Mouse (Mus musculus) liver (tissue): ENCODE measurements around the gene Arih2.
"Not testable (repeated sequence)": the region's sequence is repeated elsewhere in the genome, so short reads cannot be mapped to it uniquely, and the experiment has no call there.

Source experiments
- DNase-seq: peaks from one replicate; pipeline ENCODE4 v3.0.0-alpha.2; 2020; ENCODE audit warnings: mixed read lengths

The Arih2 gene

DNA sequence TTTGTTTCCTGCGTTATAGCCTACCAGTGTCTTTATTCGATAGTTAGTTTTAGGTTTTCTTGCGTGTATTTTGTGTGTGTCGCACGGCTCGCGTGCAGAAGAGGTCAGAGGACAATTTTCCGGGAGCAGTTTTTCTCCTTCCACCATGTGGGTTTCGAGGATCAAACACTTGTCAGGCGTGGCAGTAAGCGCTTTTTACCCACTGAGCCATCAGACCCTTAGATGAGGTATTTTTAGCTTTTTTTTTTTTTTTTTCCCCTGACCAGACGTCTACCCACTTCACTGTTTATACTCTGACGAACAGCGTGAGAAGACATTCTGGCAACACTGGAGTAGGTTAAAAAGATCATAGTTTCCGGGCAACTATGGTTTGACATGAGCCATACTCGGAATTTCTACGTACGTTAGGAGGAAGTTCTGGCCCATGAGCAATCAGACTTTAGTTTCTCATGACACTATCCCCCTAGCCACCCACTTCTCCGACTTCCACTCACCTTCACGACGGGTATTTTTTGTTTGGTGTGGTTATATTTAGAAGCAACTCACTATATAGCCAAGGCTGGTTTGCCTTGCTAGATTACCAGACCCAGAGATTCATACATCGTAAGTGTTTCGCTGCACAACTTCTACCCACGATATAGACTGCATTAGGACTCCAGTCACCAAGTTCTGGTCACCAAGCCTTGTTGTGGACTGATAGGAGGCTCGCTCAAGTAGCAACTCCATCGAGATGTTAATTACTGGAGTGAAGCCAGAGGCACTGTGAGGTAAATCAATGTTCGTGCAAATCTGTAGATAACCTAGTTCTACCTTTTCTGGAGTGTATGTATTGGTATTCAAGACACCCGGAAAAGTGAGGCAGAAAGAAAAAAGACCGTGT is 615 bp upstream of the Arih2 start:
- no peak for DNase-seq

DNA sequence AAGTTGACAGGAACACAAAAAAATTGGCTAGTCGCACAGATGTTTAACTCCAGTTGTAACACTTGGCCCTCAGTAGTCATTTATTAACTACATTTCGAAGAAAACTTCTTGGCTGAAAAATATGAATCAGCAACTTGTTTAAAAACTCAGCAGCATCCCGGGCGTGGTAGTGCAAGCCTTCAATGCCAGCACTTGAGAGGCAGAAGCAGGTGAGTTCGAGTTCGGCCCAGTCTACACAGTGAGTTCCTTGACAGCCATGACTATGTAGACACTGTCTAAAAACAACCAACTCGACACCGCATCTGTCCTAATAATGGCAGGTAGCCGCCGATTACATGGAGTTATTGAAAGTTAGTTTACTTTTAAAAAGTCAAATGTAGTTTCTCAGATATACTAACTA is 1.0 kb downstream of the Arih2 start:
- peak; percentile 50 for DNase-seq

DNA sequence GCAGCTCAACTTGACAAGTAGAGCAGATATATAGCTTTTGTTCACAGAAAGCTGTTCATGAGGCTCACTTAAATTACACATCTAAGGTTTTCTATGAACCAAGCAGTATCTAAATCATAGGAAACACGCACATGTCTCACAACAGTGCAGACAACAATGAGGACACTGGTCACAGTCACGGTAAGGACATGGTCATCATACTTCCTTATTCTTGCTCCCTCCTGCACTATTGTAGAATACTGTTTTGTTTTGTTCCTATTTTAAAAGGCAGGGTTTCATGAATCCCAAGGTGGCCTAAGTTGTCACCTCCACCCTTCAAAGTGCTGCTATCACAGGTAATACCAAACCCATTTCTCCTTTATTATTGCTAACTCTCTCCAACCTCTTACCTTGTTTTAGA is 9.4 kb downstream of the Arih2 start:
- DNase-seq = no peak

DNA sequence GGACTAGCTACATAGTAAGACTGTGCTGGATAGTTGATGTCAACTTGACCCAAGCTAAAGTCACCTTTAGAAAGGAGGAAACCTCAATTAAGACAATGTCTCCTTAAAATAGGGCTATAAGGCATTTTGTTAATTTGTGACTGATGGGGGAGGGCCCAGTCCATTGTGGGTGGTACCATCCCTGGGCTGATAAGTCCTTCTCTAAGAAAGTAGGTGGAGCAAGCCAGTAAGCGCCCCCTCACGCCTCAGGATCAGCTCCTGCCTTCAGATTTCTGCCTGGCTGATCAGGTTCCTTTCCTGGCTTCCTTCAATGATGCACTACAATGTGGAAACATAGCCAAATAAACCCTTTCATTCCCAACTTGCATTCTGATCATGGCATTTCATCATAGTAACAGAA is 13.8 kb downstream of the Arih2 start:
- peak; percentile 38 for DNase-seq

DNA sequence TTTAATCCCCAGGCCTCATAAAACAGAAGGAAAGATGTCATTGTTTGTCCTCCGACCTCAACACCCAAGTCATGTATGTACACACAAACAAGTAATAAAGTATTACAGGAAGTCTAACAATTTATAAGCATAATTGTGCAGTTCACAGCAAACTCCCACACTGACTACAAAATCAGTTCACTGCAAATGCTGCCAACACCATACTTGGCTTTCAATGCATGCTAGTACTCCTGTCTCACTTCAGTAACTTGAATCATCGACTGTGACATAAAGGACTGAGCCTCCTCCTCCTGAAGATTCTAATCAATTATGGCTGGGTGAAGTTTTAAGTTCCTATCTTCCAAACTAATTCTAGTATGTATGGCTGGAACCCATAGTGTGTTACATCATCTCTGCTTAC is 15.3 kb downstream of the Arih2 start:
- DNase-seq = no peak

DNA sequence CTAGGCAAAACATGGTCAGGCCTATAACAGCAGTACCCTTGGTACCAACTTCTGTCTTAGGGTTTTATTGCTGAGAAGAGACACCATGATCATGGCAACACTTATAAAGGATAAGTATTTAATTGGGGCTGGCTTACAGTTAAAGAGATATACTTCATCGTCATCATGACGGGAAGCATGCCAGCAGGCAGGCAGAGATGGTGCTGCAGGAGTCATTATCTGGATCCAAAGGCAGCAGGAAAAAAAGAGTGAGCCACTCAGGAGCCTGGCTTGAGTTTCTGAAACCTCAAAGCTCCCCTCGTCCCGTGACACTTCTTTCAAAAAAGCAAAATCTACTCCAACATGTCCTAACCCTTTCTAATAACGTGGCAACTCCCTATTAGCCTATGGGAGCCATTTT is 16.8 kb downstream of the Arih2 start:
- DNase-seq = no peak

DNA sequence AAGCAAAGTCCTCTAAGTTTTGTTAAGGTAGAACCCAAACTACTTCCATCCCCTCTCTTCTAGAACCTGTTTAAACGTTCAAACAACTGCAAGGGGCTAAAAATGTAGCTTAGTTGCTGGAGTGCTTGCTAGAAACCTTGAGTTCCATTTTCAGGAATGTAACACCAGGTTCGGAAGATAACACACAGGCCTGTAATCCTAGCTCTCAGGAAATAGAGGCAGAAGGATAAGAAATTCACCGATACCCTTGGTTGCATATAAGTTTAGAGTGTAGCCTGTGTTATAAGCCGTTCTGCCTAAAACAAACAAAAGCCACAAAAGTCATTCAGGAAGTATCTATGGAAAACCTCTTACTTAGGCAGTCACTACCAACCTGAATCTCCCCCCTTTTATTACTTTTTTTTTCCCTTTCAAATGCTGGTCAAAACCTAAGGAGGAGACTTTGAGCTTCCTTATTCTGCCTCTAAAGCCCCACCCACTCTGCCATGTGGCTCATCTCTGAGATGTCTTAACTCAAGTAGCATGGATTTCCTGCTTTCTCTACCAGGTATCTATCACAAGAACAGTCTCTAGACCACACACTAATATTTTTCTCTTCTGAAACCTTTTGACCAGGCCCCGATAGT is 17.4 kb downstream of the Arih2 start:
- no peak for DNase-seq

DNA sequence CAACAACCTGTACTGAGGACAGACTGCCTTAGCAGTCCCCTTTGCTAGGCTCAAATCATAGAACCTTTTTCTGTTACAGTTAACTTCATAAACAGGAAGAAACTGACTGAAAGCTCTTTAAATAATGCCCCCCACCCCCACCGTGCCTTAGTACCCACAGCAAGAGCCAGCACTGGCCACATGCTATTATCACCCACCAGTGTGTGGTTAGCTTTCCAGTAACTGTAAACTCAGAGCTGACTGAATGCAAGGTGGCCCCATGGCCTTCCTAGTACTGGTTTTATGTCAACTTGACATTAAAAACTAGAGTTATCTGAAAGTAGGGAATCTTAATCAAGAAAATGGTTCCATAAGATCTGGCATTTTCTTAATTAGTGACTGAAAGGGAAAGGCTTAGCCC is 18.5 kb downstream of the Arih2 start:
- DNase-seq = no peak

DNA sequence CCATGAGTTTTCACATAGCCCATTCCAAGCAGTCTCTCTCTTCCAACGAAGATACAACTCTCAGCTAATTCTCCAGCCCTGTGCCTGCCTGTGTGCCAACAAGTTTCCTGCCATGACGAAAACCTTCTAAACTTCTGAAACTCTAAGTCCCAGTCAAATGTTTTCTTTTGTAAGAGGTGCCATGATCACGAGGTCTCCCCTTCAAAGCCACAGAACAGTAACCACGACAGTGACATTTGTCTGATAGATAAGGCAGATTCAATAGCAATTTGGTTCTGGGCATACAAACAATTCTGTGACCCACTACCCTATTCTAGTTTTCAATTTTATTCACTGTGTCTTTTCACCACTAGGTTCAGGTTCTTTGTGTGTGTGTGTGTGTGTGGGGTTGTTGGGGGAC is 21.0 kb downstream of the Arih2 start:
- no peak for DNase-seq

DNA sequence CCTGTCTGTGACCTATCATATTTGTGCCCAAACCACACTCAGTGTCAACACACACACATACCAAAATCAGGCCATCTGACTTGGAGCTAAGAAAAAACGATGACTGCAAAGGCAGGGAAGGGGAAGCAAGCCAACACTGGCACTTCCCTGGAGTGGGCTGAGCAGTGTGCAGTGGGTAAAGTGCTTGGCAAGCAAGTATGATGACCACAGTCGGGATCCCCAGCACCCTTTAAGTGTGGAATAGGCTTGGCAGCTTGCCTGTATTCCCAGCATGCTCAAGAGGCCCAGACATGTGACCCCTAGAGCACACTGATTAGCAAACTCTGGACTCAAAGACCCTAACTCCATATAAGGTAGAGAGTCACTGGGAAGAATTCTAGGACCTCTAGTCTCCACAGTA is 22.7 kb downstream of the Arih2 start:
- DNase-seq = no peak

DNA sequence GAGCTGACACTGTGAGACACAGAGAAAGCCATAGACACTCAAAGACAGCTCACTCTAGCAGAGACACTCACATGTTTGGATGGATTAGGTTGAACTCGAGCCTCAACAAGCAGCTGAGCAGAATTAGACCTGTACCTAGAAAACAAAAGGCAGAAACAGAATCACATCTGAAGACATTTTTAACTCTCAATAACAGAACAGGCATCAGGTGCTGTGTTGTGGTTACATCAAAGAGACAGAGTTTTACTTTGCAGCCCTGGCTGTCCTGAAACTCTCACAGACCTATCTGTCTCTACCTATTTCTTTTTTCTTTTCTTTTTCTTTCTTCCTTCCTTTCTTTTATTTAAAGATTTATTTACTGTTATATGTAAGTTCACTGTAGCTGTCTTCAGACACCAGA is 31.9 kb downstream of the Arih2 start:
- DNase-seq = no peak

DNA sequence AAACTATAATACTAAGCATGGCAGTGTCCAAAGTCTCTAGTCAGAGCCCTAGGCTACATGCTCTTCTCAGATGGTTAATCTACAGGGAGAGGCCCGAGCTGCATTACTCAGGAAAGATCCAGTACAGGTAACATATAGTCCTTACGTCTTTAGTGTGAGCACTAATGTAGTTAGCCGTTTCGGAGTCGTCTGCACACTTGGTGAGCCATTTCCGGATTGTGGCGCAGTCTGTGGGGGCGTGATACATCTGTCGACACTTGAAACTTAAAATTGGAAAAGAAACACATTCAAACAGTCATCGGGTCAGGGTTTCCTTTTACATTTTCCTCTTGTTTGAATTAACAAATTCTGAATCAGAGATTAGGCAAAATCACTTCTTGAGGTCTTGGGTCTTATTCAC is 37.7 kb downstream of the Arih2 start:
- DNase-seq = no peak

DNA sequence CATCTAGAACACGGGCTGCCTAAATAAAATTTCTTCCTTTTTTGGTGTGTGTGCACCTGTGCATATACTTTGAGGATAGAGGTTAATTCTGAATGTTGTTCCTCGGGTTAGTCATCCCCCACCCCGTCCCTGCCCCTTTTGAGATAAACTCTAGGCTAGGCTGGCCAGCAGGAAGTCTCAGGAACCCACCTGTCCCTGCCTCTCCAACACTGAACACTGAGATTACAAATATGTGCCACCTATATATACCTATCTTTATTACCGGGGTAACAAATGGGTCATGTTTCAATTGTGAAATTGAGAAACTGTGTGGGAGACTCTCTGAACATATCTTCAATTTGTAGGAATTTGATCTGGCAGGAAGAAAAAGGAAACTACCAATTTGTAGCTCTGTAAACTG is 40.3 kb downstream of the Arih2 start:
- no peak for DNase-seq

DNA sequence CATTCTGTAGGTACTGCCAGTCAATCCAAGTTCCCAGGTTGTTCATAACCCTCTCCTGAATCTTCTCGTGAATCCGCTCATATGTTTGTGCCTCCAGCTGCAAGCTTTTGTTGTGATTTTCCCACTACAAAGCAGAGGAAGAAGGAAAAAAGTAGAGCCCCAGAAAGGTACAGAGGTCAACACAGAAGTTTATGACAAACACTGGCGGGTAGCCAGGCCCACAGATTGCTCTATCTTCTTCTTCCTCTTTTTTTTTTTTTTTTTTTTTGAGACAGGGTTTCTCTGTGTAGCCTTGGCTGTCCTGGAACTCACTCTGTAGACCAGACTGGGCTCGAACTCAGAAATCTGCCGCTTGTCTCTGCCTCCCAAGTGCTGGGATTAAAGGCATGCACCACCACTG is 41.3 kb downstream of the Arih2 start:
- not testable (repeated sequence) for DNase-seq

DNA sequence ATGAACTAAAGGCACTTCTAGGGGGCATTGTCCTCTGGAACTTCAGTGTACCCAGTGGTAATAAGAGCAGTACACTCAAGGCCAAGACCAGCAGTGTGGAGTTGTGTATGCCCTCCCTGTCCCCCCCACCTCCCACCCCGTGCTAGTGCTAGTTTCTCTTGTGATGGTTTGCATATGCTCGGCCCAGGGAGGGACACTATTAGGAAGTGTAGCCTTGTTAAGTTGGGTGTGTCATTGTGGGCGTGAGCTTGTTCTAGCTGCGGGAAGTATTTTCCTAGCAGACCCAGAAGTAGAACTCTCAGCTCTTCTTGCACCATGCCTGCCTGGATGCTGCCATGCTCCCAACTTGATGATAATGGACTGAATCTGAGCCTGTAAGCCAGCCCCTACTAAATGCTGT is 47.2 kb downstream of the Arih2 start:
- no peak for DNase-seq

DNA sequence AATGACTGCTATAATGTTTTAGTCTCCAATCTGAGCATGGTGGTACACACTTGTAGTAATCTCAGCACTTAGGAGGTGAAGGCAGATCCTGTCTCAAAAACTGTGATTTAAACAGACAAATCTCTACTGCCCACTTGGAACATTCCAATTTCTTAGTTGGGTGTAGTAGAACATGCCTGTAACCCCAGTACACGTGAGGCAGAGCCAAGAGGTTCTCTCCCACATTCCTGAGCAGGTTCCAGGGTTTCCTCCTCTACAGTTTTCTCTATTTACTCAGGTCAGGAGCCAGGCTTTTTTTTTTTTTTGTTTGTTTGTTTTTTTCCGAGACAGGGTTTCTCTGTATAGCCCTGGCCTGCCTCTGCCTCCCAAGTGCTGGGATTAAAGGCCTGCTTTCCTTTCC is 49.2 kb downstream of the Arih2 start:
- no peak for DNase-seq

DNA sequence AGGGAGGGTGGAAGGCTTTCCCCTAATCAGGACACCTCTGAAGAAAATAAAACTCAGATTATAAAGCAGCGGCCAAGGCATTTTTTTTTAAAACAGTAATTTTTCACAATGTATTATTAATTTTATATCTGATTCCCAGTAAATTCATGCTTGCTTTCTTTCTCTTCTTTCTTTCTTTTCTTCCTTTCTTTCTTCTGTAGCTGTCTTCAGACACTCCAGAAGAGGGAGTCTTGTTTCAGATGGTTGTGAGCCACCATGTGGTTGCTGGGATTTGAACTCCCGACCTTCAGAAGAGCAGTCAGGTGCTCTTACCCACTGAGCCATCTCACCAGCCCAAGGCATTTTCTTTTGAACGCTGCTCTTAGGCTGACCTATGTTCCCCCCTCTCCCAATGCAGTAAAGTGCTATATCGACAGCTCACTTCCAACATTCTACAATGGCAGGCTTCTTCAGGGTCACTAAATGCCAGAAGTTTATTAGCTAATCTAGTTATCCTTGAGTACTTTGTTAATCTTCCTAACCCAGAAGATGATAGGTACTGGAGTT is 50.1 kb downstream of the Arih2 start:
- DNase-seq = no peak

DNA sequence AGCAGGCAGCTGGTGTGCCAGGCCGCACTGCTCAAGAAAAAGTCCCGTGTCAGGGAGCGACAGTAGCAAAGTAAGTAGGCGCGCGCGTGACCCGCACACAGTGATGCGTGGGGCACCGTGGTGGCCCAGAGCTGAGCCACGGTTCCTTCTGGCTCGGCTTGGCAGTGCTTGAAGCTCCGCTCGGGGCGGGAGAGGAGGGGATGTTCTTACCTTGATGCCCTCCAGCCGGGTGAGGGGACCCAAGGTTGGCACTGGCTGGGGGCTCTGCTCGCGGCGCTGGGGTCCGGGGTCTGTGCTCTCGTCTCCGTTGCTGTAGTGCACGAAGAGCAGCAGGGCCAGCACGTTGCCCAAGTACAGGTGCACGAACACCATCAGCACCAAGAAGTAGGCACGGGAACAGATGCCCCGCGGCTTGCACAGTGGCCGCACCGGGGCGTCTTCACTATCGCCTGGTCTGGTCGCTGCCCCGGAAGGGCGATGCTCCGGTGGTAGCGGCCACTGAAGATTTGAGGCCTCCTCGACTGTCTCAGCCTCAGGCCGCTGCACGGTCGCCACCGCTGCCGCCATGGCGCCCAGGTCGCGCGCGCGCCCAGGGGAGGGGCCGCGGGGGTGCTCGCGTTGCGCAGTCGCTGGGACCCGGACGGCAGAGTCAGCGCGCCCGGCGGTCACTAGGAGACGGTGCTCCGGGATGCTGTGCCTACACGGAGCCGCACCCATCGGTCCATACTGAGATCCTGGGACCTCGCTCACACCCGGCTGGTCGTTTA is 52.0 kb downstream of the Arih2 start, which contains the start of gene P4htm:
Gene P4htm, minus strand, starts transcription at position 670 of the 767 bp plus-strand sequence.
- DNase-seq = peak; percentile 53

DNA sequence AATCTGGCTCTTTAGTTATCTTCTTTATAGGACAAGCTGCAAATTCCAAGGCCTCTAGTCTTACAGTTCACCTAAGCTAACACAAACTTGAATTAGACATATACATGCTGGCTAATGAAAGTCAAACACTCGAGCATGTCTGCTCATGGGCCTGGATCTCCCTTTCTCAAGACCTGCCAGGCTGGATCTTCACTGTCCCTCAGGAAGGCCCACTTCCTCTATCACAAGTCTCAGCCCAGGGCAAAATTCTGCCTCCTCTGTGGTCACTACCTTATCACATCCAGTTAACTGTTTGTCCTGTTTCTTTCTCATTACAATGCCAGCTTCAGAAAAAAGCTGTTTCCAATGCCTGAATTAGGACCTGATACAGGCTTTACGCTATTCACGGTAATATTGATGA is 54.8 kb downstream of the Arih2 start:
- no peak for DNase-seq

DNA sequence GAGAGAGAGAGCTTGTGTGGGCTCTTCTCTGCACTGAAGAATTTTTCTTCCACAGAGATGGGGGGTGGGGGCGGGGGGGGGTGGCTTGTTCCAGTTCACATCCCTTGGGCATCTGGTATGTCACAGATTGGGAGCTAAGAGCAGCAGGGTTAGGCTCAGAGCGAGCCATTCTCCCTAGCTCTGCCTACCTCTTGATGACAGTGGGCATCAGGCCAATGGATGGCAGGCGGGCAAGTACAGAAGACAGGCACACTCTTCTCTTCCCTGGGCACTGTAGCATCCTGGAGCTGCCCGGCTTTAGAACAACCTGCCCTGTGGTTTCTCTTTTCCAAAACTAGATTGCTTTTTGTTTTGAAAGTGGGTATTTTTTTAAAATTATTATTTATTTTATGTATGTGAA is 57.7 kb downstream of the Arih2 start:
- no peak for DNase-seq

DNA sequence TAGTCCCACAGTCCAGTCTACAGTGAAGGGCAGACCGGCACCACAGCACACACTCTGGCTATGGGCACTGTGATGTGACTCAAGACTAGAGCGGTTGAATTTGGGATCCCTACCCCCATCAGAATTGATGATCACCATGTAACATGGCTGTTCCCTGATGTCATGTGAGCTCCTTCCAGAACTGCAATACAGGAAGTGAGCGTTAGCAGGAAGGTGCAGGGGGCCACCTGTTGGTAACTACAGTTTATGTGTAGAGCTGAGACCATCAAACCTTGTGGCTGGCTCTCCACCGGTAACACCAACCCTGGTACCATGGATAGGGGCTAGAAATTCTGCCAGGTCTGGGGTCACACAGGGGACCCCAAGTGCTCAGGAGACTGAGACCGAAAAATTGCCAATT is 60.0 kb downstream of the Arih2 start:
- no peak for DNase-seq

DNA sequence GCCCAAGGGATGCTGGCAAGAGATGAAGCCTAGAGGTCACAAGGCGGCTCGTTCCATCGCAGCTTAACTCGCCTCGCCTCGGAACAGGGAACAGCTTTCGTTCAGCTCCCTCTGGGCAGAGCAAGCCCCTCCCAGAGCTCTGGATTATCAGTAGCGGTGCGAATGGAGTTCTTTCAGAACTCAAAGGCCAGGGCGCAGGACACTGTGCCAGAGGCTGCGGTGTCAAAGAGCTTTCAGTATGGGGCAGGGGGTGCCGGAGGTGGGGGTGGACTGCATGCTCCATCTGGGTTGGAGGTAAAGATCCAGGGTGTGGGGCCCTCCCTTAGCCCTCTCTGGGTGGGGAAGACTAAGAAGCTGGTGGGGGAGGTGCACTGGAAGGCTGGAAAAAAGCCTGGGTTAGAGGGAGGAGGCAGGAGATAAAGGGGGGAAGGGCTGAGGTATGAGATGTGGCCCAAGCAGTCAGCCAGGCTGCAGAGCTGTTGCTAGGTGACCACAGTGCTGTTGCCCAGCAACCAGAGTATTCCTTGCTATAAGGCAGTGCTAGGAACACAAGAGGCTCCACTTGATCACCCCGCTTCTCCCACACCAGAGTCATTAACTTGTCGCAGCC is 61.5 kb downstream of the Arih2 start:
- DNase-seq = peak; percentile 57

DNA sequence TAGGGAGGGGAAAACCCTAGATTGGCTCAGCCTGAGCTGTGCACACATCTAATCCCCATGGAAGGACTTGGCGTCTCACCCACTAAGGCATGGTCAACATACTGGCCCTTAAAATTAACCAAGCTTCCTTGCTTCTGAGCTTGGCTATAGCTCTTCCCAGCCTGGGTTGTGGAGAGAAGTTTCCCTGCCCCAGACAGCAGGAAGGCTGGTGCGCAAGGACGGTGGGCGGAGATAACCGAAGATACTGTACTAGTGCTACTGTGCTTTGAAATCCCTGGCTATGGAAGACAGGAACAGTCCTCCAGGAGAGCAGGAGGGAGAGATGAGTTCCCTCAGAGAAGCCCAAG is 69.9 kb downstream of the Arih2 start:
- no peak for DNase-seq
